Mouse (Mus musculus) testis, adult 2 months (tissue): ENCODE results near the gene Cachd1. TPM values are rescaled to one million over a fixed set of nuclear protein-coding genes. Genes with fewer than 3 reads are reported as not detected.

Experiments
- H3K27ac ChIP-seq: fragments of 200-500 bp; 2 replicates; pipeline ENCODE4 v1.5.1; 2012; ENCODE audit warnings: low read depth, low read length; ENCODE audit not compliant: control insufficient read depth, insufficient read depth
- H3K27me3 ChIP-seq: fragments of 200-500 bp; 2 replicates; pipeline ENCODE4 v1.6.1; 2012; ENCODE audit warnings: mild to moderate bottlenecking, low read length, moderate library complexity; ENCODE audit not compliant: control insufficient read depth, insufficient read depth
- H3K36me3 ChIP-seq: fragments of 200-500 bp; 2 replicates; pipeline ENCODE4 v1.6.1; 2012; ENCODE audit warnings: mild to moderate bottlenecking, low read length; ENCODE audit not compliant: control insufficient read depth, insufficient read depth
- H3K4me1 ChIP-seq: fragments of 200-500 bp; 2 replicates; pipeline ENCODE4 v1.6.1; 2012; ENCODE audit warnings: low read length; ENCODE audit not compliant: control insufficient read depth, insufficient read depth
- H3K4me3 ChIP-seq: fragments of 200-500 bp; 2 replicates; pipeline ENCODE4 v1.5.1; 2012; ENCODE audit warnings: low read depth, mild to moderate bottlenecking, low read length, moderate library complexity, mixed read lengths; ENCODE audit not compliant: control insufficient read depth
- CTCF ChIP-seq: fragments of 200-500 bp; IDR thresholded peaks from 2 replicates; pipeline ENCODE4 v1.5.1; 2012; ENCODE audit warnings: low read depth, mild to moderate bottlenecking, inconsistent platforms, low read length, moderate library complexity; ENCODE audit not compliant: control insufficient read depth, insufficient read depth, insufficient replicate concordance
- POLR2A ChIP-seq: fragments of 200-500 bp; IDR thresholded peaks from 2 replicates; pipeline ENCODE4 v1.6.1; 2012; ENCODE audit warnings: low read depth, mild to moderate bottlenecking, inconsistent platforms, low read length, moderate library complexity; ENCODE audit not compliant: control insufficient read depth
- polyA plus RNA-seq: library from polyadenylated mRNA; depleted of rRNA; stranded (reverse); fragments of >200 nt; gene quantifications from 2 replicates; pipeline ENCODE4 v1.2.3, GENCODE M21; 2012

Gene Cachd1
- polyA plus RNA-seq, 1 experiment: 10.0 TPM

GRCm38 (mm10) chr4:100987187-100987586, 210.7 kb downstream of the Cachd1 start:
- Histone ChIP-seq H3K36me3 (no peaks in the 10 kb centered on the region), H3K4me3 (no peak overlapping the region), H3K4me1 (no peaks in the 10 kb centered on the region), H3K27me3 (no peaks in the 10 kb centered on the region), H3K27ac (no peak overlapping the region)
- TF ChIP-seq POLR2A: no peak
- TF ChIP-seq CTCF: no peak

- Histone ChIP-seq H3K4me3 (no peak overlapping the region), H3K36me3 (no peaks in the 10 kb centered on the region), H3K27me3 (no peaks in the 10 kb centered on the region), H3K4me1 (no peaks in the 10 kb centered on the region), H3K27ac (no peak overlapping the region)
- TF ChIP-seq POLR2A: no peak
- no peak for TF ChIP-seq CTCF
Observed at GRCm38 (mm10) chr4:100988231-100988799, 211.8 kb downstream of the Cachd1 start.

GRCm38 (mm10) chr4:100990996-100991395, 214.5 kb downstream of the Cachd1 start:
- no peak for TF ChIP-seq POLR2A
- no peak for TF ChIP-seq CTCF
- Histone ChIP-seq H3K4me3 (no peak overlapping the region), H3K27ac (no peak overlapping the region), H3K4me1 (no peaks in the 10 kb centered on the region; the same call in none of the 2 replicates), H3K27me3 (no peaks in the 10 kb centered on the region), H3K36me3 (no peaks in the 10 kb centered on the region)

GRCm38 (mm10) chr4:100992086-100992485, 215.6 kb downstream of the Cachd1 start:
- Histone ChIP-seq H3K27me3 (no peaks in the 10 kb centered on the region), H3K36me3 (no peaks in the 10 kb centered on the region), H3K4me3 (no peak overlapping the region), H3K27ac (no peak overlapping the region), H3K4me1 (no peaks in the 10 kb centered on the region; the same call in none of the 2 replicates)
- TF ChIP-seq CTCF: no peak
- TF ChIP-seq POLR2A: no peak

GRCm38 (mm10) chr4:100994442-100995255, 218.2 kb downstream of the Cachd1 start:
- no peak overlapping the region for H3K27ac ChIP-seq
- H3K4me1 ChIP-seq: no peaks in the 10 kb centered on the region; the same call in none of the 2 replicates
- H3K4me3 ChIP-seq: no peak overlapping the region
- H3K27me3 ChIP-seq: no peaks in the 10 kb centered on the region
- H3K36me3 ChIP-seq: no peaks in the 10 kb centered on the region
- TF ChIP-seq CTCF (no peak), POLR2A (no peak)

- Histone ChIP-seq H3K4me1 (no peaks in the 10 kb centered on the region; the same call in none of the 2 replicates), H3K36me3 (no peaks in the 10 kb centered on the region), H3K27ac (no peak overlapping the region), H3K4me3 (no peak overlapping the region), H3K27me3 (no peaks in the 10 kb centered on the region)
- TF ChIP-seq POLR2A: no peak
- TF ChIP-seq CTCF: no peak
Observed at GRCm38 (mm10) chr4:100995617-100996016, 219.1 kb downstream of the Cachd1 start.

GRCm38 (mm10) chr4:100996060-100996651, 219.7 kb downstream of the Cachd1 start:
- Histone ChIP-seq H3K4me1 (no peaks in the 10 kb centered on the region; the same call in none of the 2 replicates), H3K27ac (no peak overlapping the region), H3K4me3 (no peak overlapping the region), H3K27me3 (no peaks in the 10 kb centered on the region), H3K36me3 (no peaks in the 10 kb centered on the region)
- no peak for TF ChIP-seq CTCF
- no peak for TF ChIP-seq POLR2A
